Mouse (Mus musculus): ENCODE results near the gene Egln1. TPM values are rescaled to one million over a fixed set of nuclear protein-coding genes. Genes with fewer than 3 reads are reported as not detected.

The Egln1 gene
- polyA plus RNA-seq, 1 experiment from 2014 or later = 9.4 TPM

- no peaks in the 10 kb centered on the region for H3K4me1 ChIP-seq (replicated peaks; ENCODE audit: insufficient read depth, low read length)
- no peaks in the 10 kb centered on the region for H3K27me3 ChIP-seq (ENCODE audit: insufficient read depth, low read length)
- no peak overlapping the region for H3K4me2 ChIP-seq (ENCODE audit: low read length)
- no peak for DNase-seq (ENCODE audit: low spot score)
- no peak overlapping the region for H3K9ac ChIP-seq (ENCODE audit: low read depth, low read length)
- no peak overlapping the region for H3K27ac ChIP-seq
- TF ChIP-seq CTCF (IDR thresholded peaks at IDR 0.05; ENCODE audit: low read depth) = no peak
- no peaks in the 10 kb centered on the region for H3K36me3 ChIP-seq (ENCODE audit: insufficient read depth, low read length)
- H3K9me3 ChIP-seq (replicated peaks; ENCODE audit: low read length) = no peaks in the 10 kb centered on the region
- 76% methylated on average over 7 of the region's 7 CpGs for WGBS
- ATAC-seq (replicated peaks; ENCODE audit: low FRiP score, low read depth) = no peak
- H3K4me3 ChIP-seq (replicated peaks; ENCODE audit: low read depth, low read length) = no peak overlapping the region
Measured at GRCm38 (mm10) chr8:124978026-124978425, 28.9 kb upstream of the Egln1 start.

- Histone ChIP-seq H3K4me1 (replicated peaks; ENCODE audit: insufficient read depth, low read length) (no peaks in the 10 kb centered on the region), H3K36me3 (ENCODE audit: insufficient read depth, low read length) (no peaks in the 10 kb centered on the region)
Measured at GRCm38 (mm10) chr8:124976211-124976610, 27.1 kb upstream of the Egln1 start.

DNA sequence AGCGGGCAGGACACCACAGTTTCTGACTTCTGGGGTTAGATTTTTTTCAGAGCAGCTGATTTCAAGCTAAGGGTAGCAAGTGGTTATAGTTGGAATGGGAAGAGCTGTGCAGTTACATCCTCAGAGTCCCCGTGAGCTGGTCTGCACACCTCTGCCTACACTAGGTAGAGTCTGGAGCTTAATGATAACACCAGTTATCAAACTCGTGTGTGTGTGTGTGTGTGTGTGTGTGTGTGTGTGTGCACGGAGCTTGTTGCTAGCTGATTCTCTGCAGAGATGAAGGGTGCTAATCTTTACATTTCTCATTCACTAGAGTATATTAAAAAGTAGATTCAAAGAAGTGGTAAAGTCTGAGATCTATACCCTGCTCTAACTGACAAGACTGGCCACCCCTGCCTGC is 25.1 kb upstream of the Egln1 start:
- ATAC-seq (replicated peaks; ENCODE audit: low FRiP score, low read depth) = no peak

More at GRCm38 (mm10) chr8:124976211-124976610, 27.1 kb upstream of the Egln1 start:
- Histone ChIP-seq H3K9ac (ENCODE audit: low read depth, low read length) (no peak overlapping the region), H3K9me3 (replicated peaks; ENCODE audit: low read length) (no peaks in the 10 kb centered on the region), H3K4me3 (replicated peaks; ENCODE audit: low read depth, low read length) (no peak overlapping the region), H3K27ac (no peak overlapping the region), H3K27me3 (ENCODE audit: insufficient read depth, low read length) (no peaks in the 10 kb centered on the region), H3K4me2 (ENCODE audit: low read length) (no peak overlapping the region)
- DNase-seq (ENCODE audit: low spot score) = no peak
- no peak for ATAC-seq (replicated peaks; ENCODE audit: low FRiP score, low read depth)
- 89% methylated on average over 6 of the region's 6 CpGs for WGBS
- TF ChIP-seq CTCF (IDR thresholded peaks at IDR 0.05; ENCODE audit: low read depth) = no peak

GRCm38 (mm10) chr8:124973221-124973620 is 24.1 kb upstream of the Egln1 start:
- no peaks in the 10 kb centered on the region for H3K36me3 ChIP-seq (ENCODE audit: insufficient read depth, low read length)
- 69% methylated on average over 8 of the region's 8 CpGs for WGBS
- H3K27ac ChIP-seq = no peak overlapping the region
- DNase-seq (ENCODE audit: low spot score) (no peak), ATAC-seq (replicated peaks; ENCODE audit: low FRiP score, low read depth) (no peak)
- no peak overlapping the region for H3K4me2 ChIP-seq (ENCODE audit: low read length)
- H3K4me3 ChIP-seq (replicated peaks; ENCODE audit: low read depth, low read length) = no peak overlapping the region
- H3K4me1 ChIP-seq (replicated peaks; ENCODE audit: insufficient read depth, low read length) = no peaks in the 10 kb centered on the region
- no peak overlapping the region for H3K9ac ChIP-seq (ENCODE audit: low read depth, low read length)
- H3K27me3 ChIP-seq (ENCODE audit: insufficient read depth, low read length) = no peaks in the 10 kb centered on the region
- no peaks in the 10 kb centered on the region for H3K9me3 ChIP-seq (replicated peaks; ENCODE audit: low read length)
- no peak for TF ChIP-seq CTCF (IDR thresholded peaks at IDR 0.05; ENCODE audit: low read depth)

More for the DNA sequence above, 25.1 kb upstream of the Egln1 start:
- H3K4me1 ChIP-seq (replicated peaks; ENCODE audit: insufficient read depth, low read length) = no peaks in the 10 kb centered on the region
- no peak overlapping the region for H3K9ac ChIP-seq (ENCODE audit: low read depth, low read length)
- WGBS = 84% methylated on average over 4 of the region's 4 CpGs
- H3K9me3 ChIP-seq (replicated peaks; ENCODE audit: low read length) = no peaks in the 10 kb centered on the region
- TF ChIP-seq CTCF (IDR thresholded peaks at IDR 0.05; ENCODE audit: low read depth) = no peak
- DNase-seq (ENCODE audit: low spot score) = no peak
- H3K4me3 ChIP-seq (replicated peaks; ENCODE audit: low read depth, low read length) = no peak overlapping the region
- no peak overlapping the region for H3K4me2 ChIP-seq (ENCODE audit: low read length)
- H3K27ac ChIP-seq = no peak overlapping the region
- H3K27me3 ChIP-seq (ENCODE audit: insufficient read depth, low read length) = no peaks in the 10 kb centered on the region
- no peaks in the 10 kb centered on the region for H3K36me3 ChIP-seq (ENCODE audit: insufficient read depth, low read length)

DNA sequence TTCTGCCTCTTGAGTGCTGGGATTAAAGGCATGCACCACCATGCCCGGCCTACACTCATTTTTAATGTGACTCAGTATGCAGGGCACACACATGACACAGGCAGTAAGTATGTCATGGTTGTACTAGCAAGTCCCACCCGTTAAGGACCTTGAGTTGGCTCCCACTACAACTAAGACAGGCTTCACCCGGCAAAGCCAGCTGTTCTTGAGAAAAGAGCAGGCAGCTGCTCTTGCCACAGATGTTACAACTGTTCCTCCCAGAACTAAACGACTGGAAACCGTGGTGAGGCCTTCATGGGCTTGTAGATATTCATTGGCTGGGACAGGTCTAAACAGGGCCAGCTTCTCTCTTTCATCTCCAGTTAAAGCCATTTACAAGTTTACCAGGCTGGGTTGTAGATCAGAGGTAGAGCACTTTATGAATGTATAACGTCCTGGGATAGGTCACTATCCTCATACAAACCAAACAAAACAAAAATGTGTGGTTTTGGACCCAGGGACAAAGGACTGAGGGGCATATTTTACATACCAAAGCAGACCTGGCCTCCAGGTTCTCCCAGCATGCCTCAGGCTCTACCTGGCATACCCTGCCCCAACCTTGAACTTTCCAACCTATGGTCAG is 21.3 kb upstream of the Egln1 start:
- DNase-seq (ENCODE audit: low spot score) = no peak
- Histone ChIP-seq H3K4me3 (replicated peaks; ENCODE audit: low read depth, low read length) (no peak overlapping the region), H3K27me3 (ENCODE audit: insufficient read depth, low read length) (no peaks in the 10 kb centered on the region), H3K9me3 (replicated peaks; ENCODE audit: low read length) (no peaks in the 10 kb centered on the region), H3K27ac (no peak overlapping the region), H3K4me2 (ENCODE audit: low read length) (no peak overlapping the region), H3K4me1 (replicated peaks; ENCODE audit: insufficient read depth, low read length) (no peaks in the 10 kb centered on the region), H3K36me3 (ENCODE audit: insufficient read depth, low read length) (no peaks in the 10 kb centered on the region), H3K9ac (ENCODE audit: low read depth, low read length) (no peak overlapping the region)
- TF ChIP-seq CTCF (IDR thresholded peaks at IDR 0.05; ENCODE audit: low read depth) = no peak
- ATAC-seq (replicated peaks; ENCODE audit: low FRiP score, low read depth) = no peak
- 64% methylated on average over 6 of the region's 6 CpGs for WGBS

DNA sequence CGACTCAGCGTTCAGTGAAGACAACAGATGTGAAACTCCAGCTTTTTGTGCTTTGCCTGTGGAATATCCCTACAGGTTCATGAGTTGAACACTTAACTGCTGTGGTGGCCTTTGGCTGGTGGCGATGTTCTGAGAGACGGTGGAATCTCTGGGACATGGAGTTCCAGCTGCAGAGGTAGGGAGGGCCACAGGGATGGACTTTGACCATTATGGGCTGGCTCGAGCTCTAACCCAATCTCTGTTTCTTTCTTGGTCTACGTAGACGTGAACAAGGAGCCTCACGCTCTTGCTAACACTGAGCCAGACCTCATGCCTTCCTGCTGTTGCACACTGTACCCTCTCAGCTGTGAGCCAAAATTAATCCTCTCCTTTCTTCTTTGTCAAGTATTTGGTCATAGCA is 15.8 kb upstream of the Egln1 start:
- 85% methylated on average over 8 of the region's 8 CpGs for WGBS
- TF ChIP-seq CTCF (IDR thresholded peaks at IDR 0.05; ENCODE audit: low read depth) = no peak
- no peaks in the 10 kb centered on the region for H3K9me3 ChIP-seq (replicated peaks; ENCODE audit: low read length)
- ATAC-seq (replicated peaks; ENCODE audit: low FRiP score, low read depth) = no peak
- DNase-seq (ENCODE audit: low spot score) = no peak
- H3K27me3 ChIP-seq (ENCODE audit: insufficient read depth, low read length) = no peaks in the 10 kb centered on the region
- H3K4me3 ChIP-seq (replicated peaks; ENCODE audit: low read depth, low read length) = no peak overlapping the region
- H3K4me1 ChIP-seq (replicated peaks; ENCODE audit: insufficient read depth, low read length) = peaks cover 5% of the 10 kb centered on the region; the same call in 1 of the 2 replicates
- H3K9ac ChIP-seq (ENCODE audit: low read depth, low read length) = no peak overlapping the region
- H3K27ac ChIP-seq = no peak overlapping the region
- H3K4me2 ChIP-seq (ENCODE audit: low read length) = no peak overlapping the region
- no peaks in the 10 kb centered on the region for H3K36me3 ChIP-seq (ENCODE audit: insufficient read depth, low read length)

- Histone ChIP-seq H3K4me1 (replicated peaks; ENCODE audit: insufficient read depth, low read length) (peaks cover 8% of the 10 kb centered on the region; the same call in 1 of the 2 replicates), H3K4me2 (ENCODE audit: low read length) (no peak overlapping the region), H3K9ac (ENCODE audit: low read depth, low read length) (no peak overlapping the region), H3K36me3 (ENCODE audit: insufficient read depth, low read length) (no peaks in the 10 kb centered on the region), H3K4me3 (replicated peaks; ENCODE audit: low read depth, low read length) (no peak overlapping the region), H3K27ac (no peak overlapping the region), H3K27me3 (ENCODE audit: insufficient read depth, low read length) (no peaks in the 10 kb centered on the region), H3K9me3 (replicated peaks; ENCODE audit: low read length) (no peaks in the 10 kb centered on the region)
- no peak for TF ChIP-seq CTCF (IDR thresholded peaks at IDR 0.05; ENCODE audit: low read depth)
- ATAC-seq (replicated peaks; ENCODE audit: low FRiP score, low read depth) (no peak), DNase-seq (ENCODE audit: low spot score) (no peak)
- 89% methylated on average over 5 of the region's 5 CpGs for WGBS
Measured at GRCm38 (mm10) chr8:124963246-124963645, 14.1 kb upstream of the Egln1 start.

All from kidney, postnatal 0 days (tissue).